Mouse (Mus musculus): ENCODE measurements at regions not wholly inside any gene's neighbourhood (a gene's known extent, or its start where the extent isn't known, plus 50 kb on each side); places are given as distances from the start of the nearest gene placed in this dataset.

GRCm38 (mm10) chr7:135889016-135889726 lies 173.0 kb upstream of the Mki67 start:
- DNase-seq: peak; percentile 73

- DNase-seq: no peak
These were observed 182.7 kb upstream of the Mki67 start for GRCm38 (mm10) chr7:135898876-135899275.

GRCm38 (mm10) chr7:135899765-135900164 lies 183.6 kb upstream of the Mki67 start:
- no peak for DNase-seq

- DNase-seq: peak; percentile 42
These were observed 184.7 kb upstream of the Mki67 start for GRCm38 (mm10) chr7:135900861-135901321.

GRCm38 (mm10) chr7:135902106-135903055 lies 186.2 kb upstream of the Mki67 start:
- peak; percentile 20 for DNase-seq

GRCm38 (mm10) chr7:135911376-135911775 lies 195.2 kb upstream of the Mki67 start:
- no peak for DNase-seq

- DNase-seq: no peak
These were observed 197.9 kb upstream of the Mki67 start for GRCm38 (mm10) chr7:135913923-135914634.

GRCm38 (mm10) chr7:135923876-135924275 lies 207.7 kb upstream of the Mki67 start:
- no peak for DNase-seq

- DNase-seq: no peak
These were observed 208.5 kb upstream of the Mki67 start for GRCm38 (mm10) chr7:135924641-135925040.

GRCm38 (mm10) chr7:135930091-135930490 lies 213.9 kb upstream of the Mki67 start:
- DNase-seq: no peak

GRCm38 (mm10) chr7:135932595-135933175 lies 216.5 kb upstream of the Mki67 start:
- peak; percentile 23 for DNase-seq

GRCm38 (mm10) chr7:135935180-135935579 lies 219.0 kb upstream of the Mki67 start:
- DNase-seq: no peak

- no peak for DNase-seq
These were observed 221.3 kb upstream of the Mki67 start for GRCm38 (mm10) chr7:135937465-135937864.

GRCm38 (mm10) chr7:135939341-135939740 lies 223.2 kb upstream of the Mki67 start:
- DNase-seq: no peak

- no peak for DNase-seq
These were observed 226.7 kb upstream of the Mki67 start for GRCm38 (mm10) chr7:135942826-135943225.

GRCm38 (mm10) chr7:135946071-135946646 lies 230.0 kb upstream of the Mki67 start:
- no peak for DNase-seq

GRCm38 (mm10) chr7:135961026-135961425 lies 244.9 kb upstream of the Mki67 start:
- no peak for DNase-seq

- DNase-seq: peak; percentile 24
These were observed 249.4 kb upstream of the Mki67 start for GRCm38 (mm10) chr7:135965528-135965927.

GRCm38 (mm10) chr7:135966231-135966630 lies 250.1 kb upstream of the Mki67 start:
- no peak for DNase-seq

GRCm38 (mm10) chr7:135968638-135969037 lies 252.5 kb upstream of the Mki67 start:
- no peak for DNase-seq

- no peak for DNase-seq
These were observed 269.9 kb upstream of the Mki67 start for GRCm38 (mm10) chr7:135986021-135986420.

- no peak for DNase-seq
These were observed 274.2 kb upstream of the Mki67 start for GRCm38 (mm10) chr7:135990321-135990720.

Measured in embryo, embryonic 11 days (tissue).